Mouse (Mus musculus) thymus, adult 2 months (tissue): ENCODE results near the gene Gm853. TPM values are rescaled to one million over a fixed set of nuclear protein-coding genes. Genes with fewer than 3 reads are reported as not detected.
A peak's percentile ranks its signal among the peaks of the same experiment; 100 is the strongest.
"Not testable (repeated sequence)": the region's sequence is repeated elsewhere in the genome, so short reads cannot be mapped to it uniquely, and the experiment has no call there.

Experiments used
- DNase-seq: peaks from one replicate; pipeline ENCODE4 v3.0.0; 2021
- H3K27ac ChIP-seq: fragments of 200-500 bp; 2 replicates; pipeline ENCODE4 v1.5.1; 2012; ENCODE audit warnings: low read length, control low read depth; ENCODE audit not compliant: control insufficient read depth, insufficient read depth
- H3K27me3 ChIP-seq: fragments of 200-500 bp; 2 replicates; pipeline ENCODE4 v1.6.1; 2012; ENCODE audit warnings: mild to moderate bottlenecking, low read length, moderate library complexity, mixed read lengths; ENCODE audit not compliant: control insufficient read depth, insufficient read depth
- H3K36me3 ChIP-seq: fragments of 200-500 bp; 2 replicates; pipeline ENCODE4 v1.6.1; 2012; ENCODE audit warnings: mild to moderate bottlenecking, low read length, moderate library complexity; ENCODE audit not compliant: control insufficient read depth, insufficient read depth
- H3K4me1 ChIP-seq: fragments of 200-500 bp; replicated peaks from 2 replicates; pipeline ENCODE4 v1.6.1; 2012; ENCODE audit warnings: low read length; ENCODE audit not compliant: control insufficient read depth, insufficient read depth
- H3K4me3 ChIP-seq: fragments of 200-500 bp; 2 replicates; pipeline ENCODE4 v1.5.1; 2012; ENCODE audit warnings: mild to moderate bottlenecking, low read length, control low read depth, moderate library complexity; ENCODE audit not compliant: control insufficient read depth, insufficient read depth
- CTCF ChIP-seq: fragments of 200-500 bp; IDR thresholded peaks from 2 replicates; pipeline ENCODE4 v1.5.1; 2012; ENCODE audit warnings: mild to moderate bottlenecking, control low read depth, low read length, moderate library complexity, borderline replicate concordance; ENCODE audit not compliant: control insufficient read depth, poor library complexity, insufficient read depth; ENCODE audit errors: extremely low read depth
- POLR2A ChIP-seq: fragments of 200-500 bp; IDR thresholded peaks from 2 replicates; pipeline ENCODE4 v1.6.1; 2012; ENCODE audit warnings: mild to moderate bottlenecking, low read length, control low read depth, moderate library complexity; ENCODE audit not compliant: control insufficient read depth, poor library complexity, insufficient read depth; ENCODE audit errors: extremely low read depth
- WGBS: fragments of 180-500 bp; shearing (Covaris S2); methylation state at CpG from one replicate; pipeline ENCODE4 v1.1.7; 2018; 5-methylcytosine and 5-hydroxymethylcytosine counted together
- polyA plus RNA-seq: library from polyadenylated mRNA; depleted of rRNA; stranded (reverse); fragments of >200 nt; gene quantifications from 2 replicates; pipeline ENCODE4 v1.2.3, GENCODE M21; 2012

Gm853 gene
- polyA plus RNA-seq, 1 experiment: 0.13 TPM

GRCm38 (mm10) chr4:130246132-130246531 lies 23.9 kb upstream of the Gm853 start:
- Histone ChIP-seq H3K27me3 (no peaks in the 10 kb centered on the region), H3K27ac (no peak overlapping the region), H3K36me3 (no peaks in the 10 kb centered on the region), H3K4me1 (no peaks in the 10 kb centered on the region), H3K4me3 (no peak overlapping the region)
- TF ChIP-seq CTCF: peak; percentile 83
- TF ChIP-seq POLR2A: no peak
- DNase-seq: peak; percentile 45
- 3% methylated on average over 6 of the region's 6 CpGs for WGBS

GRCm38 (mm10) chr4:130244749-130245148 lies 22.5 kb upstream of the Gm853 start:
- Histone ChIP-seq H3K4me1 (no peaks in the 10 kb centered on the region), H3K4me3 (no peak overlapping the region), H3K27ac (no peak overlapping the region), H3K27me3 (no peaks in the 10 kb centered on the region), H3K36me3 (no peaks in the 10 kb centered on the region)
- WGBS: 32% methylated on average over 8 of the region's 8 CpGs
- TF ChIP-seq CTCF: no peak
- TF ChIP-seq POLR2A: no peak
- no peak for DNase-seq

- not testable (repeated sequence) for H3K4me1 ChIP-seq, H3K36me3 ChIP-seq, H3K27me3 ChIP-seq, DNase-seq, H3K4me3 ChIP-seq, H3K27ac ChIP-seq
- WGBS: 62% methylated on average over 1 of the region's 1 CpGs
These were observed 21.4 kb upstream of the Gm853 start for GRCm38 (mm10) chr4:130243621-130244020.

- Histone ChIP-seq H3K27me3 (no peaks in the 10 kb centered on the region), H3K36me3 (no peaks in the 10 kb centered on the region), H3K27ac (no peak overlapping the region), H3K4me3 (no peak overlapping the region), H3K4me1 (no peaks in the 10 kb centered on the region)
- no peak for DNase-seq
- no peak for TF ChIP-seq CTCF
- no peak for TF ChIP-seq POLR2A
- 91% methylated on average over 5 of the region's 5 CpGs for WGBS
These were observed 20.8 kb upstream of the Gm853 start for GRCm38 (mm10) chr4:130242956-130243355.

GRCm38 (mm10) chr4:130240695-130241094 lies 18.5 kb upstream of the Gm853 start:
- Histone ChIP-seq H3K4me1 (no peaks in the 10 kb centered on the region), H3K27ac (no peak overlapping the region), H3K27me3 (no peaks in the 10 kb centered on the region), H3K4me3 (no peak overlapping the region), H3K36me3 (no peaks in the 10 kb centered on the region)
- 31% methylated on average over 5 of the region's 5 CpGs for WGBS
- no peak for DNase-seq
- TF ChIP-seq CTCF: no peak
- TF ChIP-seq POLR2A: no peak

GRCm38 (mm10) chr4:130237607-130238006 lies 15.4 kb upstream of the Gm853 start:
- no peak for DNase-seq
- 95% methylated on average over 4 of the region's 4 CpGs for WGBS

GRCm38 (mm10) chr4:130236361-130236760 lies 14.2 kb upstream of the Gm853 start:
- 76% methylated on average over 8 of the region's 8 CpGs for WGBS
- Histone ChIP-seq H3K27me3 (no peaks in the 10 kb centered on the region), H3K4me1 (no peaks in the 10 kb centered on the region), H3K4me3 (no peak overlapping the region), H3K27ac (no peak overlapping the region), H3K36me3 (no peaks in the 10 kb centered on the region)
- TF ChIP-seq CTCF: no peak
- TF ChIP-seq POLR2A: no peak
- no peak for DNase-seq

More at GRCm38 (mm10) chr4:130237607-130238006, 15.4 kb upstream of the Gm853 start:
- H3K4me3 ChIP-seq: no peak overlapping the region
- H3K4me1 ChIP-seq: no peaks in the 10 kb centered on the region
- TF ChIP-seq POLR2A: no peak
- TF ChIP-seq CTCF: no peak
- no peaks in the 10 kb centered on the region for H3K27me3 ChIP-seq
- no peak overlapping the region for H3K27ac ChIP-seq
- no peaks in the 10 kb centered on the region for H3K36me3 ChIP-seq
